Mouse (Mus musculus) lung, embryonic 14.5 days (tissue): ENCODE measurements at regions not wholly inside any gene's neighbourhood (a gene's known extent, or its start where the extent isn't known, plus 50 kb on each side); places are given as distances from the start of the nearest gene placed in this dataset.
A peak's percentile ranks its signal among the peaks of the same experiment; 100 is the strongest.

Experiments used
- ATAC-seq: fragments of 200-750 bp; cut with Nextera tagmentation; 2 replicates; pipeline ENCODE4 v1.8.0; 2017; ENCODE audit warnings: mild to moderate bottlenecking, moderate TSS enrichment, moderate library complexity; ENCODE audit not compliant: insufficient read depth
- DNase-seq: peaks from one replicate; pipeline ENCODE4 v3.0.0-alpha.2; 2015
- H3K27ac ChIP-seq: fragments of 300-500 bp; sonication (generic); 2 replicates; pipeline ENCODE4 v1.5.1; 2014; ENCODE audit warnings: low read depth, mild to moderate bottlenecking, moderate library complexity
- H3K27me3 ChIP-seq: fragments of 300-500 bp; sonication (generic); 2 replicates; pipeline ENCODE4 v1.6.1; 2014; ENCODE audit warnings: low read length, control low read depth; ENCODE audit not compliant: insufficient read depth
- H3K36me3 ChIP-seq: fragments of 300-500 bp; sonication (generic); 2 replicates; pipeline ENCODE4 v1.6.1; 2014; ENCODE audit warnings: control low read depth; ENCODE audit not compliant: insufficient read depth
- H3K4me1 ChIP-seq: fragments of 300-500 bp; sonication (generic); 2 replicates; pipeline ENCODE4 v1.6.1; 2014; ENCODE audit warnings: antibody characterized with exemption, control low read depth; ENCODE audit not compliant: insufficient read depth
- H3K4me2 ChIP-seq: fragments of 300-500 bp; sonication (generic); 2 replicates; pipeline ENCODE4 v1.6.1; 2014; ENCODE audit warnings: mild to moderate bottlenecking
- H3K4me3 ChIP-seq: fragments of 300-500 bp; sonication (generic); 2 replicates; pipeline ENCODE4 v1.5.1; 2014; ENCODE audit warnings: low read depth, low read length
- H3K9ac ChIP-seq: fragments of 300-500 bp; sonication (generic); 2 replicates; pipeline ENCODE4 v1.6.1; 2014
- H3K9me3 ChIP-seq: fragments of 300-500 bp; sonication (generic); 2 replicates; pipeline ENCODE4 v1.6.1; 2016; ENCODE audit warnings: low read depth, low read length, control low read depth
- CTCF ChIP-seq: IDR thresholded peaks from 2 replicates; pipeline ENCODE4 v1.5.1; 2016; ENCODE audit warnings: antibody characterized with exemption, low read depth
- WGBS: fragments of 180-500 bp; shearing (Covaris S2); extraction: QIAGEN DNeasy Blood & Tissue Kit; methylation state at CpG from one replicate; pipeline ENCODE4 v1.1.7; 2014; 5-methylcytosine and 5-hydroxymethylcytosine counted together

DNA sequence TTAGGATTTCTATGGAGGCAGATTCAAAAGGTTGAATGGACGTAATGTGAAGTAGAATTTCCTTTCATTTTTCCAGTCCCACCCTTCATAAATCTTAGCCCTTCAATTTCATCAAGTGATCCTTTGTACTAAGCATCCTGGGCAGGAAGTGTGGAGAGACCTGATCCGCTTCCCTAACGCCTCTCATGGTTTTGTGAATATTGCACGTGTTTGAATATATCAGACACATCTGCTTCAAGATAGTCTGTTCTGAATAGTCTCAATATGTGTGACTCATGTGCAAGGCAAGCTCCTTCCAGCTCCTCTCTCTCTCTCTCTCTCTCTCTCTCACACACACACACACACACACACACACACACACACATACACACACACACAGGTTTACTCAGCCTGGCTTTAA is 96.4 kb upstream of the Efna5 start:
- no peak overlapping the region for H3K4me2 ChIP-seq
- no peak for ATAC-seq
- 47% methylated on average over 4 of the region's 4 CpGs for WGBS
- no peaks in the 10 kb centered on the region for H3K27me3 ChIP-seq
- H3K4me1 ChIP-seq: peaks cover 4% of the 10 kb centered on the region; the same call in 1 of the 2 replicates
- H3K9me3 ChIP-seq: no peaks in the 10 kb centered on the region
- H3K9ac ChIP-seq: no peak overlapping the region
- no peaks in the 10 kb centered on the region for H3K36me3 ChIP-seq
- no peak overlapping the region for H3K4me3 ChIP-seq
- no peak for DNase-seq
- TF ChIP-seq CTCF: no peak
- no peak overlapping the region for H3K27ac ChIP-seq

DNA sequence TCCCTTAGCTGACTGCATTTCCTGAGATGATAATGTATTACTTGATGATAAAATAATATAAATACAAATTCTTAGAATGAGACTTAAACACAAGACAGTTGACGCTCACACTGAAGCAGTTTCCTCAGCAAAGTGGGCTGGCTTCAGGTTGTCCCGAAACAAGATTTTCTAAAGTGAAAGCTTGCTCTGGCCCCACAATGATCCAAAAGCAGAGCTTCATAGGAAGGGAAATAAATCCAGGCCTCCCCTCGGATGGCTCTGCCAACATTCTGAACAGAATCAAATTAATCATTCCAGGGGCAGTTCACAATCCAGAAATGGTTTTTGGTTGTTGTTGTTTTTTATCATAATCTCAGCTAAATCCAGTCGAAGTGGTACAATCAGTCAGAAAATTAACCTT is 96.0 kb upstream of the Efna5 start:
- H3K4me3 ChIP-seq: no peak overlapping the region
- H3K4me1 ChIP-seq: peaks cover 4% of the 10 kb centered on the region; the same call in 1 of the 2 replicates
- no peak overlapping the region for H3K9ac ChIP-seq
- no peak overlapping the region for H3K4me2 ChIP-seq
- DNase-seq: peak; percentile 53
- 35% methylated on average over 4 of the region's 4 CpGs for WGBS
- H3K27me3 ChIP-seq: no peaks in the 10 kb centered on the region
- H3K9me3 ChIP-seq: no peaks in the 10 kb centered on the region
- H3K27ac ChIP-seq: no peak overlapping the region
- no peak for ATAC-seq
- no peak for TF ChIP-seq CTCF
- no peaks in the 10 kb centered on the region for H3K36me3 ChIP-seq

DNA sequence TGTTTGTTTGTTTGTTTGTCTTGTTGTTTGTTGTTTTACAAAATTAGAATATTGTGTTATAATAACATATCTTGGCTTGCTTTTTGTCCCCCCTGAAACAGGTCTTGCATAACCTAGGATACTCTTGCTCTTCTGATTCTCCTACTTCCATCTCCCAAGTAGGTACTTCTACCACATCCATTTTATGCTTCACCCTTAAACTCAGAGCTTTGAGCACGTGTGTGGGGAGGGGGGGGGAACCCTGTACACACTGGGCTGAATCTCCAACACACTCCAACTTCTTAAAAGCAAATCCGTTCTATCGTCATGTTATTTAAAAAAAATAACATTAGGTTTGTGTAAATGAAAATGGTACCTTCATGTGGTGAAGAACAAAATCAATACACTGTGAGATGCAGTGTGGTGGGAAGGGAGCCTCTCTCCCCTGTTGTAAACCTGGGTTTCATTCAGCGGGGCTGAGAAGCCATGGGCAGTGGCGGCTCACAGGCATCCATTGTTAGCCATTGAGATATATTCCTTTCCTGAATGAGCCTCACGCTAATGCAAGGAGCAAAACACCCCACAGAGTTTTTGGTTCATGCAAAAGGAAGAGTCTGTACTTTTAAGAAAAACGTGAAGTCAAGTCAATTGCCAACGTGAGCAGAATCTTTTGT is 93.6 kb upstream of the Efna5 start:
- 73% methylated on average over 8 of the region's 8 CpGs for whole genome bisulfite sequencing
- H3K27me3 ChIP-seq: no peaks in the 10 kb centered on the region
- peaks cover 4% of the 10 kb centered on the region; the same call in 1 of the 2 replicates for H3K4me1 ChIP-seq
- H3K9me3 ChIP-seq: no peaks in the 10 kb centered on the region
- no peak for TF ChIP-seq CTCF
- H3K36me3 ChIP-seq: no peaks in the 10 kb centered on the region
- H3K4me2 ChIP-seq: no peak overlapping the region
- DNase-seq (no peak), ATAC-seq (no peak)
- H3K27ac ChIP-seq: no peak overlapping the region
- H3K4me3 ChIP-seq: no peak overlapping the region
- no peak overlapping the region for H3K9ac ChIP-seq

GRCm38 (mm10) chr17:62969025-62969424 is 87.9 kb upstream of the Efna5 start:
- ATAC-seq (peak; percentile 44; the same call in 1 of the 2 replicates), DNase-seq (peak; percentile 60)
- TF ChIP-seq CTCF: no peak
- no peak overlapping the region for H3K9ac ChIP-seq
- peaks cover 5% of the 10 kb centered on the region; the same call in 1 of the 2 replicates for H3K4me1 ChIP-seq
- no peaks in the 10 kb centered on the region for H3K9me3 ChIP-seq
- H3K4me2 ChIP-seq: no peak overlapping the region
- 28% methylated on average over 6 of the region's 6 CpGs for WGBS
- H3K36me3 ChIP-seq: no peaks in the 10 kb centered on the region
- H3K27ac ChIP-seq: no peak overlapping the region
- no peaks in the 10 kb centered on the region for H3K27me3 ChIP-seq
- no peak overlapping the region for H3K4me3 ChIP-seq

DNA sequence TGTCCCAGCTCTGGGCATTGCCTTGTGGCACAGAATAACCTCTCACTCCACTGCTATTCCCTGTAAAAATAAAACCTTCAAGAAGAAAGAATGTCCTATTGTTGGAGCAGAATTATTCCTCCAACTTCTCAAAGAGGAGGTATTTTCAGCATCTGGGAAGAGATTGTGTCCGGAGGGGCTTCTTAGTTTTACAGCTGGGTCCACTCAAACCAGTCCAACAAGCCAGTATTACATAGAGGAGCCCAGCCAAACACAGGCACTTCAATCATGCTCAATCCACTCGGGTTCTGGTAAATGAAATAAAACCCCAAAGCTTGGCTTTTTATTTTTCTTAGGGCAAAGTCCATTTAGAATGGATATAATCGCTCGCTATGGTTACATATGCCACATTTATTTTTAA is 82.7 kb upstream of the Efna5 start:
- Histone ChIP-seq H3K4me3 (no peak overlapping the region), H3K9ac (no peak overlapping the region), H3K36me3 (no peaks in the 10 kb centered on the region), H3K4me2 (no peak overlapping the region), H3K4me1 (peaks cover 7% of the 10 kb centered on the region; the same call in 1 of the 2 replicates), H3K9me3 (no peaks in the 10 kb centered on the region), H3K27ac (no peak overlapping the region), H3K27me3 (no peaks in the 10 kb centered on the region)
- no peak for TF ChIP-seq CTCF
- WGBS: 68% methylated on average over 4 of the region's 4 CpGs
- ATAC-seq: no peak
- DNase-seq: peak; percentile 10

DNA sequence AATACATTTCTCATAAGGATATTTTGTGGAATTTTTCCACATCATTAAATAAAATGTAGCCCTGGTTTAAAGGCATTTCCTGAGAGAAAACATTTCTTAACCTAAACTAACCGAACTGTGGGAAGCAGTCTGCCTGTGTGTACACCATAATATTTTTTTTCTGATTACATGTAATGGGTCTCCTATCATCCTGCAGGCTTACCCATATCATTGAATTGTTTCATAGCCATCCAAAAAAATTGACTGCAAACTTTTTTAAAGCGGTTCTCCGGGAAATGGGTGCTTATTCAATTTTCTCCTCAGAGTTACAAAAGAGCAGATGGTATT is 81.1 kb upstream of the Efna5 start:
- Histone ChIP-seq H3K4me2 (peak overlapping the region; percentile 46; the same call in 1 of the 2 replicates), H3K27ac (no peak overlapping the region), H3K4me3 (no peak overlapping the region), H3K4me1 (peaks cover 7% of the 10 kb centered on the region; the same call in 1 of the 2 replicates), H3K9ac (no peak overlapping the region), H3K27me3 (no peaks in the 10 kb centered on the region), H3K36me3 (no peaks in the 10 kb centered on the region), H3K9me3 (no peaks in the 10 kb centered on the region)
- no peak for TF ChIP-seq CTCF
- DNase-seq (no peak), ATAC-seq (no peak)
- WGBS: 71% methylated on average over 3 of the region's 3 CpGs

- peak; percentile 44 for DNase-seq
- Histone ChIP-seq H3K4me3 (no peak overlapping the region), H3K27ac (no peak overlapping the region), H3K4me2 (peak overlapping the region; percentile 46), H3K9me3 (no peaks in the 10 kb centered on the region), H3K9ac (no peak overlapping the region), H3K4me1 (peaks cover 7% of the 10 kb centered on the region; the same call in 1 of the 2 replicates), H3K27me3 (no peaks in the 10 kb centered on the region), H3K36me3 (no peaks in the 10 kb centered on the region)
- peak; percentile 44; the same call in 1 of the 2 replicates for ATAC-seq
- 48% methylated on average over 19 of the region's 19 CpGs for WGBS
- TF ChIP-seq CTCF: no peak
Observed at GRCm38 (mm10) chr17:62961596-62962291, 80.6 kb upstream of the Efna5 start.
